Mouse (Mus musculus) heart, adult 2 months (tissue): ENCODE results near the gene Rbm38.

ENCODE experiments used
- CTCF ChIP-seq: fragments of 200-600 bp; IDR thresholded peaks from 2 replicates; pipeline ENCODE4 v1.8.1; 2022; ENCODE audit warnings: antibody characterized with exemption, mild to moderate bottlenecking, moderate library complexity
- POLR2A ChIP-seq: fragments of 200-500 bp; IDR thresholded peaks from 2 replicates; pipeline ENCODE4 v1.6.1; 2011; ENCODE audit warnings: mild to moderate bottlenecking, low read depth, low read length, control low read depth; ENCODE audit not compliant: insufficient read depth

GRCm38 (mm10) chr2:173058263-173058662, 38.0 kb downstream of the Rbm38 start:
- no peak for TF ChIP-seq CTCF
- no peak for TF ChIP-seq POLR2A
